Mouse (Mus musculus): Measurements from ENCODE around the gene Mx1. TPM values are rescaled to one million over a fixed set of nuclear protein-coding genes. Genes with fewer than 3 reads are reported as not detected.

The Mx1 gene
- polyA plus RNA-seq (2017; shearing (Covaris generic)): 1 to 10 TPM; 4.1 to 6.1 TPM

GRCm38 (mm10) chr16:97462481-97463181 is at the start of gene Mx1:
TSS of gene Mx1 (minus strand) at chr16:97462907.

Other genes starting within 250 kb of the Mx1 start
- 1 to 10 TPM; 2.1 to 7.5 TPM for gene Bace2, start 106.2 kb downstream of the Mx1 start, polyA plus RNA-seq (2017; shearing (Covaris generic))
- gene Fam3b, start 51.9 kb upstream of the Mx1 start, polyA plus RNA-seq (2017; shearing (Covaris generic)): 1 to 10 TPM; 1.1 to 3.7 TPM
- gene Tmprss2, start 148.3 kb upstream of the Mx1 start, polyA plus RNA-seq (2017; shearing (Covaris generic)): 1 to 10 TPM; 1.1 to 1.3 TPM